Mouse (Mus musculus) hindlimb bud, embryonic 11.5 days (tissue): Measurements from ENCODE around the gene Slamf9.

ENCODE experiments used
- DNase-seq: peaks from one replicate; pipeline ENCODE4 v3.0.0-alpha.2; 2012; ENCODE audit warnings: low read depth, low spot score; ENCODE audit errors: extremely low spot score

Gene Slamf9

DNA sequence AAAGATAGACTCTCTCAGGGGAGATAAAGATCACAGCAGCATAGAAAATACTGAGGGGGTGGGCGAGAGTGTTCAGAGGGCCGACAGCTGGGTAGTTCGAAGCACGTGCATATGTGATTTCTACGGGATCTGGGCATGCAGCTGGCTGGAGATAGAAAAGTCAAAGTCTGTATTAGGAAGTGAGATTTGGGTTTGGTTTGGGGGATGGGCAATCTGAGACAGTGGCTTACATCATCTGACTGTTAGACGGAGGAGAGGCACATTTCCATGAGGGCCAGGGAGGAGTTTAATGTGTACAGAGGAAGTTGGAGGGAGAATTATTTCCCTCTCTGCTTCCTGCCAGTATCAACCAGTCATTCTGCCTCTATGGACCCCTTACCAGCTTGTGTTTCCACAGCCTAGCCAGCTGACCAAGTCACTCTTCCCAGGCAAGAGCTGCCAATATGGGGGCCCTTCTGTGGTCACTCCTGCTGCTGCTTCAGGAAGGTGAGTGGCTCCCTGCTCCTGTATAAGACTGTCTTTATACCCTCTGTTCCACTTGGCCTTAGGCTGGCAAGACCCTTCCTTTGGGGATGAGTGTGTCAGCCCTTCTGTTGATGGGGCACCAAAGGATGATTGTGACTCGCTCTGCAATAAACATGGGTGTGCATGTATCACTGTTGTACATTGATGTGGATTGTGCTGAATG lies at the start of gene Slamf9:
Slamf9 (plus strand) TSS at position 305 of the 688 bp plus-strand sequence.
- no peak for DNase-seq

DNA sequence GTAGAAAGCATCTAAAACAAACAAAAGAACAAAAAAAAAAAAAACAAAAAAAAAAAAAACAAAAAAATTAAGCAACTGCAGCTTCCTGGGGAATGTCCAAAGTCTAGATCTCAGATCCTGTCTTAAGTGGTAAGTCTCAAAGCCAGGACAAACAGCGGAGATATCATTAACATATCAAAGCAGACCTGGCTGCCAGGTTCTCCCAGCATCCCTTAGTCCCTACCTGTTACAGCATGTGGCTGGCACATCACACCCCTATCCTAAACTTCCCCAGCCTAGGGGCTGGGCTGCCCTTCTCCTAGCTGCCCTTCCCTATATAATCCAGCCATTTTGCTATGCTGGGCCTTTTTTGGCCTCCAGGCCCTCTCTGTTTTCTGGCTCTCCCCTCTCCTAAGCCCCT lies 48.7 kb upstream of the Slamf9 start:
- no peak for DNase-seq

DNA sequence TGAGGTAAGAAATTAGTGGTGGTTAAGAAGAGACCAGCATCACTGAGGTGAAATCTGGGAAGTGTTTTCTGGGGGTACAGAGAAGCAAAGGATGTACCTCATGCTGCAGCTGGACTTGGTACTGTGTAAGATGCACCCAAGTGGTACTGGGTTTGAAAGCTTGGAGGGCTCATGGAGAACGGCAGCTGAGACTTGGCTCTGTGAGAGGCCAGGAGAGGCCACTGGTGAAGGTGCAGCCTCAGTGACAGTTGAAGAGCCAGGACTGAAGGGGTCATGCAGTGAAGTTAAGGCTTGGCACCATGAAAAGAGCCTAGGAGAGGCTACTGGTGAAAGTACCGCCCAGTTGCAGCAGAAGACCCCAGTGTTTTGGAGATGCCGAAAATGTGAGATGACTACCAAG lies 47.3 kb upstream of the Slamf9 start:
- no peak for DNase-seq

DNA sequence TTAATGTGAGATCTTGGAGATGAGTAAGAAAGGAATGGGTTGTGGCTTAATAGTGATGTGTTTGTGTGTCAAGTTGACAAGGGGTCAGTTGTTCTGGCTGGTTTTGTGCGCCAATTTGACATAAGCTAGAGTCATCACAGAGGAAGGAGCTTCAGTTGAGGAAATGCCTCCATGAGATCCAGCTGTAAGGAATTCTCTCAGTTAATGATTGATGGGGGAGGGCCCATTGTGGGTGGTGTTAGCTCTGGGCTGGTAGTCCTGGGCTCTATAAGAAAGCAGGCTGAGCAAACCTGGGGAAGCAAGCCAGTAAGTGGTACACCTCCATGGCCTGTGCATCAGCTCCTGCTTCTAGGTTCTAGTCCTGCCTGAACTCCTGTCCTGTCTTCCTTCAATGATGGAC lies 46.5 kb upstream of the Slamf9 start:
- no peak for DNase-seq

DNA sequence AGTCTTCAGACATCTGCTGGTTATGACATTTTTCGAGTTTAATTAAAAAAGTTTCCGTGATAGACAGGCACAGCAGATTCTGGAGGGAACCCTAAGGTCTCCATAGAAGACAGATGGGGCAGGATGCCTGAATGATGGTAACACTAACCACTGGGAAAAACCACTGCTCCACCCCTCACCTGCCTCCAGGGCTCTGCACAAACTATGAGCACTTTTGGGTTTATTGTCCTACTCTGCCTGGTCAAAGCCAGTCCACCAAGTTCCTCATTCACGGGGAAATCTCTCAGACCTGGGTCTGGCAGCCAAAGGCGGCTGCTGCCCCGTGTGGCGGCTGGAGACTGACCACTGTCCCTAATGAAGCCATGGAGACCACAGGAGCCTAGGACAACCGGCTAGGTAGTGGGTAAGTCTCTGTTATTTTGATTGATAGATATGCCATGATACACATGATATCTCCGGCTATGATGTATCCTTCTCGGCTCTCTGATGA lies 44.4 kb upstream of the Slamf9 start:
- no peak for DNase-seq

DNA sequence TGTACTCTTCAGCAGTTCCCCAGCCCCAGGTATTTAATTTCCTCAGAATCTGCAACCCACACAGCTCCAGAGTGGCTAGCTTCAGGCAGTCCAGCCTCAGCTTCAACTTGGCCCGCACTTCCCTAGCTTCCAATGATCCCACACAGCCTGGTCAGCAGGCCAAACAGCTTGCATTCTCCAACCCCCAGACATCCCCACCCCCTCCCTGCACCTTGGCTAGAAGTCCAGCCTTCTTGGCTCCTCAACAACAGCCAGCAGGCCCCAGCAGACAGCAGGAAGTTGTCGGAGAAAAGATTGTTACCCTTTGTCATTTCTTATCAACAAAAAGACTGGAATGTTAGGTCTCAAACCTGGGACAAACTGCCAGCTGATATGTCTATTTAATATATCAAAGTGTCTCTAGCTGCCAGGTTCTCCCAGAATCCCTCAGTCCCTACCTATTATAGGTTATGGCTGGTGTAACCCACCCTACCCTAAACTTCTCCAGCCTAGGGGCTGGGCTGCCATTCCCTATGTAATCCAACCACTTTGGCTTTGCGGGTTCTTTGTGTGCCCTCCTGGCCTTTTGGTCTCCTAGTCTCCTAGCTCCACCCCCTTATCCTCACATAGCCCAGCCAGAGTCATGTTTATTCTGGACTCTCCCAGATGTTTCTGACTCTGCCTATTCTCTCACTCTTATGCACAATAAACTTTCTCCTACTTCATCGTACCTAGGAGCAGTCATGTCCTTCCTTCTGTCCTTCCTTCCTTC lies 43.1 kb upstream of the Slamf9 start:
- no peak for DNase-seq

DNA sequence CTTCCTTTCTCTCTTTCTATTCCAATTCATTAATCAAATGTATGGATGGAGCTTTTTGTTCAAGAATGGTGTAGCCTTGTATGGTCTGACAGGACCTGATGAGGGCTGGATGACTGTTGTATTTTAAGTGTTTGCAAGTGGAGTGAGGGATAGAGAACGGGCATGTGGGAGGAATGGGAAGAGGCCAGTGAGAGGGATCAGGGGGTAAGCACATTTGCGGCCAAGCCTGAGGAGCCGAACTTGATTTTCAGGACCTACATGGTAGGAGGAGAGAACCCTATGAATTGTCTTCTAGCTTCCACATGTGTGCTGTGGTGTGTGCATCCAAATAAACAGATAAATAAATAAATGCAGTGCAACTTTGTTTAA lies 42.6 kb upstream of the Slamf9 start:
- no peak for DNase-seq

DNA sequence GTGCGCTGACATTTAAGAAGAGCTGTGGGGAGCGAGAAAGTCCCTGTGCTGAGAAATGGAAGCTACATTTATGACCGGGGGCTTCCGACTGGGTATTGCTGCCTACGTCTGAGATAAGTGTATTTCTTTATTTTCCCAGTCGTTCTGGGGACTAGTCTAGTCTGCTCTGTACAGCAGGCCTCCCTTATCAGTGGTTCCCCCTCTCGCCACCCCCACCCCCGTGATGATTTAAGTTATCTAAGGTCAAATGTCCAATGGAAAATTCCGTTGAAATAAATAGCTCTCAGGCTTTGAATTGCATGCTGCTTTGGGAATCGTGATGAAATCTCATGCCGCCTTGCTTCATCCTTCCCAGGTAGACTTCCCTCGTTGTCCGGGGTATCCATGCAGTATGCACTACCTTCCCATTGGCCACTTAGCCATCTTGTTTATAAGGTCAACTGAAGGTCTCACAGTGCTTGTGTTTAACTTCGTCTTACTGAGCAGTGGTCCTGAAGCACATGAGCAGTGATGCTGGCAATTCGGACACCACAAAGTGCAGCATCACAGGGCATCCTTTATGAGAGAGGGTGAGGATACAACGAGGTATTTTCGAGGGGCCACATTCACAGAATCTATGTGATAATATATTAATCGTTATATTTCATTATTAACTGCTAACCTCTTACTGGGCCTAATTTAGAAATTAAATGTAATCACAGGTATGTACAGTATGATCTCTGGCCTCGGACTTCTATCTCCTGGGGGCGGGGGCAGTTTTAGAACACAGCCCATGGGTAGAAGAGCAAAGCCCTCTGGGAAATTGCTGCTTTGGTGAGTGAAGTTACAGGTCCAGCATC lies 41.9 kb upstream of the Slamf9 start:
- DNase-seq, result no peak

DNA sequence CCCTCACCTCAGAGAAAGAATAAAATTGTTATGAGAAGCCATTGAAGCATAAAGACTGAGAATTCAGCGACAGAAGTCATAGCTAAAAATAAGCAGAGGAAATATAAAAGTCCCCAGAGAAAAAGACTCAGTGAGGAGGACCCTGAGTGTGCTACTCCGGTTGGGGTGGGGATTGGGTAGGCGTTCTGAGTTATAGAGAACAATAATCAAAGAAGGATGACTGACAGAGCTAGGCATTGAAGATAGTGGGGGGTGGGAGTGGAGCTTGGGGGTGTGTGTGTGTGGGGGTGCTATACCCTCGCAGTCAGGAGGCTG lies 41.4 kb upstream of the Slamf9 start:
- DNase-seq, result no peak

DNA sequence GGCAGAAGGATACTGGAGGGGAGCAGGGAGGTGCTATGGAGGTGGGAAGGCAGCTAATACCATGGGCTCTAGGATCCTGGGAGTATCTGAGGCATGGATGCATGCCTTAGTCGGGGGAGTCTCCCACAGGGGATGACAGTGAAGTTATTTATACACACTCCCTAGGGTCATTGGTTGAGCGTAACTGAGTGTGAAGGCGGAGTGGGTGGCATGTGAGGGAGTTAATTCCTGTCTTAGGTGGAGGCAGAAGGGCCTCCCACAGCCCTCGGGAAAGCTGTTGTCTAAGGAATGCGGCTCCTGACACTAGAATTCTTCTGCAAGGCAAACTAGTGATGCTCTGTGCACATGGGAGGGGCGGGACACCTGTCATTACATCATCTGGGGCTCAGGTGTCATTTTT lies 38.4 kb upstream of the Slamf9 start:
- DNase-seq, result no peak

DNA sequence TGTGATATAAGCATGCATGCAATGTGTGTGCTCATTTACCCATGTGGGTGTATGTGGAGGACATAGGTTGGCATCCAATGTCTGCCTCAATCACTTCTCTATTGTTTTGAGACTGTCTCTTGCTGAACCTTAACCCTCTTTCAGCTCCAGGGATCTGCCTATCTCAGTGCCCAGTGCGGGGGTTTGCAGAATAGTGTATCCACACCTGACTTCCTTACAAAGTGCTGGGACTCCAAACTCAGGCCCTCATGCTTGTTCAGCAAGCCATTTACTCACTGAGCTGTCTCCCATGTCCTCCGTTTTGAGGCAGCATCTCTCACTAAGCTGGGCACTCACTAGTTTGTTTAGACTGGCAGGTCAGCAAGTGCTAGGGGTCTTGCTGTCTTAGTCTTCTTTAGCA lies 36.5 kb upstream of the Slamf9 start:
- no peak for DNase-seq

DNA sequence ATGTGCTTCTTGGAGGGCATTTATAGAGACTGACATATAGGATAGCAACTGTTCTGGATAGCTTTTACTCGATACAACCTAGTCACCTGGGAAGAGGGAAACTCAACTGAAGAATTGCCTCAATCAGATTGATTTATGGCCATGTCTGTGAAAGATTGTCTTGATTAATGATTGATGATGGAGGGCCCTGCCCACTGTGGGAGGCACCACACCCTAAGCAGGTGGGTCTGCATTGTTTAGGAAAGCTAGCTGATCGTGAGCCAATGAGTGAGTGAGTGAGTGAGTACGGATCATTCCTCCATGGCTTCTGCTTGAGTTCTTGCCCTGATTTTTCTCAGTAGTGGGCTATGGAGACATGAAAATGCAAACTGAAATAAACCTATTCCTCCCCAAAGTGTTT lies 34.6 kb upstream of the Slamf9 start:
- no peak for DNase-seq

DNA sequence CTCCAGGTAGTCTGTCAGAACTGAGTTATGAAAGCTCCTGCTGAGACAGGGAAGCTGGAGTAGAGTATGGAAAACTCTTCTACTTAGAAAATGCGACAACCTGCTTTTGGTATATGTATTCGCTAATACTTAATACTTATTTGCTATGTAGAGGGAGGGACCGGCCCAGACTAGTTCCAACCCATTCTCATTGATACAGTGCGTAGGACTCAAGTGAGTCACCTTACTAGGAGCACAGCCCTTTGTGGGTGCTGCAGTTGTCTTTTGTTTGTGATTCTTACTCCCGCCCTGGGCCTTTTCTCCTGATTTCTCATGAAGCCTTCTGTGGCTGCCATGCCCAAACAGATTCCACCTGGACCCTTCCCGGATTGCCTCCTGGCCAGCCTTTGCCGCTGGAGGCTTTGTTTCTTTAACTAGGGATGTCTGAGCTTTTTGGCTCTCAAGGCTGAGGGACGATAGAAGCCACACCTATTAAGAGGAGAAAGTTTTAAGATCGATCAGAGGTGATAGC lies 33.2 kb upstream of the Slamf9 start:
- DNase-seq, result no peak

DNA sequence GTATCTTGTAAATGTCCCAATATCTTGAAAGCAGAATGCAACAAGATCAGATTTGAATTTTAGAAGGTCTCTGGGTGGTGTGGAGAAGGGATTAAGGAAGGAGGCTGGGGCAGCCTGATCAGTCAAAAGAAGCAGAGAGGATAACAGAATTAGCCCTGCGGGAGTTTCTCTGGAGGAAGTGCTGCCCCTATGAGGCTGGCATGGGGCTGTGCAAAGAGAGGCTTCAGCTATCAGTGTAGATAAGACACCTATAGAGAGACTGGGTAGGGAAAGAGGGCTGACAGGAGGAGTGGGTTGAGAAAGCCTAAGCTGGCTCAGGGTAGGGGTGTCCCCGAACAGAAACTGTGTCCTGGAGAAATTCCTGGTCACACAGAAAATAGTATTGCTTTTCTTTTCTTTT lies 24.9 kb upstream of the Slamf9 start:
- no peak for DNase-seq

DNA sequence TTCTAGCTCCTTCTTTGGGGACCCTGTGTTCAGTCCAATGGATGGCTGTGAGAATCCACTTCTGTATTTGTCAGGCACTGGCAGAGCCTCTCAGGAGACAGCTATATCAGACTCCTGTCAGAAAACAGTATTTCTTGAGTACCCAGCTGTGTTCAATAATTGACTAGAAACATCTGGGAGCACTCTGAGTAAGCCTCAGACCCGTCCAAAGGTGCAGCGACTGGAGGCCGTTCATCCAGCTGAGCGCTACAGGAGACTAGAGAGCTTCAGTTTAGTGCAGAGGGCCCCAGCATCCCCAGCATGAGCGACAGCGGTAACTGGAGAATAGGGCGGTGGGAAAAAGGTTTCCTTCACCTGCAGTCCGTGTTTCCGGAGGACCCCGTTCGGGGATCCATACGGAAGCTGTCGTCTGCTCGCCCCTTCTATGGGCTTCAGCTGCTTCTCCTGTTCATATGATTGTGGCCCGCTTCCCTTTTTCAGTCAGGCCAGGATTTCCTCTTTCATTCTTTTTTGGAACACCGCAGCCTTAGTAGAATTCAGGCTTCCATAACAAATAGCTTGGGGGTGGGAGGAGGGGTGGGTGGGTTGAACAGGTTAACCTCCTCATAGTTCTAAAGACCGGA lies 24.2 kb upstream of the Slamf9 start:
- DNase-seq, result no peak

DNA sequence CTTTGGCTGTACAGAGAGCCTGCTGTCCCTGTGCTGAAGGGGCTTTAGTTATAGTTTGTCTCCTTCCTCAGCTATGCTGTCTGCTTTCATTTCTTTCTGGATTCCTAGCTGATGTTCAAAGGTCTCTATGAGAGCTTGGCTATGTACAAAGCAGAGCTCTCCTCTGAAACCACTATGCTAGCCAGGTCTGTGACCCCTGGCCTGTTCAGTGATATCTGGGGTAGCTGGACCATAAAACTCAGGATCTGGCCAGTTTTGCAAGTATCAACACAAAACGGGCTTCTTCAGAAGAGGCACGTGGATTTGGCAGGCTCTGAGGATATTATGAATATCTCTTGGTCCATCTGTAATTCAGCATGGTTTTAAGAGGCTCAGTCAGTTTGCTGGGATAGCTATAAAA lies 22.2 kb upstream of the Slamf9 start:
- DNase-seq, result no peak

DNA sequence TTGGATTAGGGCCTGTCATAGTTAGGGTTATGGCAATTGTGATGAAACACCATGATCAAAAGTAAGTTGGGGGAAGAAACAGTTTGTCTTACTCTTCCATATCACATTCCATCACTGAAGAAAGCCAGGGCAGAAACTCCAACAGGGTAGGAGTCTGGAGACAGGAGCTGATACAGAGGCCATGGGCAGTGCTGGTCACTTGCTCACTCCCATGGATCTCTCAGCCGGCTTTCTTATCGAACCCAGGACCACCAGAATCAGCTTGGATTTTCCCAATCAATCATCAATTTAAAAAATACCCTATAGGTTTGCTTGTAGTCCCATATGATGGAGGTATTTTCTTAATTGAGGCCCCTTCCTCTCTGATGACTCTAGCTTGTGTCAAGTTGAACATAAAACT lies 21.3 kb upstream of the Slamf9 start:
- no peak for DNase-seq

DNA sequence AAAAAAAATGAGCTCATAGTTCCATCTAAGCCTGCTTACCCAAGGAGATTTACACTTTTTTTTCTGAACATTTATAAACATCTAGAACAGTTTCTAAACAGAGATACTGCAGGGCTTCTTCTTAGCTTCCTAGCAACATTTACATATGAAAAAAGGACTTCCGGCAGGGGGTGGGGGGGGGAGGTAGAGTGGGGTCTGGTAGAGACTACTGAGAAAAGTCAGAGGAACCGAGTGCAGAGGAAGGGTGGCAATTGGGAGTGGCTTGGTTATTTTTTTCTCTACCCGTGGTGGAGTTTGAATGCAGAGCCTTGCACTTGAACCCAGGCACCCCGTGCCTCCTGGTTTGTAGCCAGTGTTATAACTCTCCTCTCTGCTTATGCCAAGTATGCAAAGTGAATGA lies 19.7 kb upstream of the Slamf9 start:
- no peak for DNase-seq

DNA sequence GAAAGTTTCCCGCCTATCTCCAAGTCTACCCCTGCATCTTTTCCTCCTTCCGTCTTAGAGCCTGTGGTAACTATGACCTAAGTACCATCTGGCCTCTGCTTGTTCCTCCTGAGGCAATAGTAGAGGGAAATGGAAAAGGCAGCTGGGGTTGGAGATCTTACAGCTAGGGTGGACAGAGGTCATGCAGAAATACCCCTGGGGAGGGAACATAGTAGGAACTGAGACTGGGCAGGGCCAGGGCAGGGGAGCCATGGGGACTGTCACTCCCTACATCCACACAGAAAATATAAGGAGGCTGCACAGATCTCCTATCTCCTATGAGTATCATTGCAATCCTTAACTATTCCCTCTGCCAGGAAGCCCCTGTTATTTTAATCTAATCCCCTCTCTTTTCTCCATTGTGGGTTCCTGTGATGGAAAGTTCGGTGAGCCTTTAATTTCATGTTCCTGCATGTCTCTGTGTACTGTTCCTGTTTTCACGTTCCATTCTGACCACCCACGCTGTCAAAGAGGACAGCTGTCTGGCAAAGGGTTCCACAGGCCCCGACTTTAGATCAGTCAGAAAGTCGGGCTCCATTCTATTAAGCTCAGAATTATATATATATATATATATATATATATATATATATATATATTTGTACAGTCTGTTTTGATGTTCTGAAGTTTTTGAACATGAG lies 19.0 kb upstream of the Slamf9 start:
- DNase-seq, result no peak

DNA sequence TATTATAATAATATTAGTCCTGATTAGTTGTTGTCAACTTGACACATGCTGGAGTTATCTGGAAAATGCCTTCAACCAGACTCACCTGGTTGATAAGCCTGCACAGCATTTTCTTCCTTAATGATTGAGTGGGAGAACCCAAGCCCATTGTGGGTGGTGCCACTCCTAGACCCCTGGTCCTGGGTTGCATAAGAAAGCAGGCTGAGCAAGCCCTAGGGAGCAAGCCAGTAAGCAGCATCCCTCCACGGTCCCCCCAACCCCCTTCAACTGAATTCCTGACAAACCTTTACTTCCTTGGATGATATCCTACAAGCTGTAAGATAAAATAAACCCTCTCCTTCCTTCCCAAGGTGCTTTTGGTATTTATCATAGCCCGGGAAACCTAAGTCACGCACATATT lies 18.0 kb upstream of the Slamf9 start:
- no peak for DNase-seq

DNA sequence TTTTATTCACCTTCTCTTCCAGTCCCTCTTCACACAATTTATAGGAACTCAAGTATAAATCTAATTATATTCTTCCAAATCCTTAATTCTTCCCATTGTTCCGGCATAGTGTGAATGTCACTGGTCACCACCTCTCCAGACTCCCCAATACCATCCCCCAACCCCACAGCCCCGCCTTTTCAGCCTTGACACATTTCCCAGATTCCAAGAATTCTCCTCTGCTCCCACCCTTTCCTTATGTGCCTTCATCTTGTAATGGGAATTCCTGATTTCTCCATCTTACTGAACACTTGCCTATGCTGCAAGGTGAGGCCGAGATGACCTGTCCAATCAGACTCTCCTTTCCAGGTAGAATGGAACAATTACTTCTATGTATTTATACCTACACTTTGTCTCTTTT lies 17.1 kb upstream of the Slamf9 start:
- DNase-seq, result no peak
